Mouse (Mus musculus) lung, postnatal 36 days (tissue): ENCODE data around the gene Gpr155.

Experiments
- DNase-seq: peaks from one replicate; pipeline ENCODE4 v3.0.0; 2022; ENCODE audit warnings: mixed read lengths

Gene Gpr155

GRCm38 (mm10) chr2:73385641-73386355 lies 574 bp downstream of the Gpr155 start:
- peak; percentile 22 for DNase-seq

DNA sequence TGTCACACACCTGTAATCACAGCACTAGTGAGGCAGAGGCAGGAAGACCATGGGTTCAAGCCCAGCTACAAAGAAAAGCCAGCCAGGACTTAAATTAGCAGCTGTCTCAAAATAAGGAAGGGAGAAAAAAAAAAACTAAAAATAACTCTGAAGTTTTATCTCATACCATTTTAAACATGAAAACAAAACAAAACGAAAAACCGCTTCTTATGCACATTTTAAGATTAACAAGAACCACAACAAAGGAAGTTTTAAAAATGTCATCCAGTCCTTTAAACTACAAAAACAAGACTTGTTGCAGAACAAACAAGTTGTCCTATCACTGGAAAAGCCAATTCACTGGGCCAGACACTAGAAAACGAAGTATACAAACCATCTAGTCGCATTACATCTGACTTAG lies 1.2 kb downstream of the Gpr155 start:
- no peak for DNase-seq

- no peak for DNase-seq
Measured at GRCm38 (mm10) chr2:73380298-73380975, 5.9 kb downstream of the Gpr155 start.

DNA sequence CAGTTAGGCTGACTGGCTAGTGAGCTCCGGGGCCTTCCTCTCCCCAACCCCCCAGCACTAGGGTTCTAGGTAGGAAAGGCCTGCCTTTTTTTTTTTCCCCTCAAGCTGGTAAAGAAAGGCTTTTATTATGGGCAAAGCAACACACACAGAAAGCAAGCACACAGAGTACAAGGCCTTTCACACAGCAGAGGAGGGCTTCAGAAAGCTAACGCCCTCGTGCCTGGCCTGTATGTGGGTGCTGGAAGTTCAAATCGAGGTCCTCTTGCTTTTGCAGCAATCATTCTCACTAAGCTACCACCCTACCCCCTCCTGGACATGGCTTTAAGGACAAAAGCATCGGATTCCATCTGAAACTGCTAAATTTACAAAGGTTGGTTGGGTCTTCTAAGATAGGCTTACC lies 6.7 kb downstream of the Gpr155 start:
- DNase-seq = no peak

DNA sequence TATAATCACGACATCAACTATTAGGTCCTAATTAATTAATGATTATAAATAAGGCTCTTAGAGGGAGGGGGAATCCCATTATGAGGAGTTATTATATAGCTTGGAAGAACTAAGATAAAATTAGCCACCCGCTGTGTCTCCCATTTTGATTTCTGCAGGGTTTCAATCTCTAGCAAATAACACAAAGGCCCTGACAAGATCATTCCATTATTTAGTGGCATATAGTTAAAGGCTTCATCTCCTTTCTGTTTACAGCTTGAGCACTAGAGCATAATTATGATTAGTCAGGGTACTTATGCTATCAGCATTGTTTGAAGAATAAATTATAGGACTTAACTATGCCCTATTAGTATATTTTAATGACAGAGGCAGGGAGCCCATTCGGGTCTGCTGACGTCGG lies 8.0 kb downstream of the Gpr155 start:
- no peak for DNase-seq

GRCm38 (mm10) chr2:73371530-73372335 lies 14.6 kb downstream of the Gpr155 start:
- DNase-seq = peak; percentile 52

GRCm38 (mm10) chr2:73363448-73363847 lies 22.9 kb downstream of the Gpr155 start:
- no peak for DNase-seq

- DNase-seq = no peak
Measured at GRCm38 (mm10) chr2:73360536-73360935, 25.8 kb downstream of the Gpr155 start.

DNA sequence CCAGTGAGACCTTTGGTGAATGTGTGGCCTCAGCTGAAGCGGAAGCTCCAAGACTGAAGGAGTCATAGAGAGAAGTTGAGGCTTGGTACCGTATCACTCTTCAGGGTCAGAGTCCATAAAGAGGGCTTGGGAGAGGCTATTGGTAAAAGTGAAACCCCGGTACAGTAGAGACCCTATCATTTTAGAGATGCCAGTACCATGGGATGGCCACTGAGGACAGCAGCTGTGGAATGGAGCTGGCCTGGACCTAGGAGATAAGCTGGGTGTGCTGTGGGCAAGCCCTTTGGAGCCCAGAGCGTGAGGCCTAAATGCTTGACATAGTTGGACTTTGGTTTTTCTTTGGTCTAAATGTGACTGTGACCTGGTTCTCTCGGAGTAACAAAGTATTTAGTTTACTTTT lies 26.4 kb downstream of the Gpr155 start:
- DNase-seq = no peak

DNA sequence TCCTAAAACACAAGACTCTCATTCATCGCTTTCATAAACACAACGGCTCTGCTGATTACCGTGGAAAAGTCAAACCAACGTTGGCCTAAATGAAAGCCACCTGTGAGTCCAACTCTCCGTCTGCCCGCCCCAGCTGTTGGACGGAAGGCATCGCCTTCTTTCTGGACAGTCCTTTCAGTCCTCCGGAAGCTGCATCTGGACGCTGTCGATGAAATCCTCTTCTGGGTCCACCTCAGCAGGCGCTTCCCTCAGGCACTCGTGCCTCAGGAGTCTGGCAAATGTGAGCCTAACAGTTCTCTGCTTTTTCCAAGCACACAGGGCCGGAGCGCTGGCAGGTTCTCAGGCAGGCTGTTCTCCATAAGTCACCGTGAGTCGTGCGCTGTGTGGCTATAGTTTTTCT lies 29.4 kb downstream of the Gpr155 start:
- no peak for DNase-seq

DNA sequence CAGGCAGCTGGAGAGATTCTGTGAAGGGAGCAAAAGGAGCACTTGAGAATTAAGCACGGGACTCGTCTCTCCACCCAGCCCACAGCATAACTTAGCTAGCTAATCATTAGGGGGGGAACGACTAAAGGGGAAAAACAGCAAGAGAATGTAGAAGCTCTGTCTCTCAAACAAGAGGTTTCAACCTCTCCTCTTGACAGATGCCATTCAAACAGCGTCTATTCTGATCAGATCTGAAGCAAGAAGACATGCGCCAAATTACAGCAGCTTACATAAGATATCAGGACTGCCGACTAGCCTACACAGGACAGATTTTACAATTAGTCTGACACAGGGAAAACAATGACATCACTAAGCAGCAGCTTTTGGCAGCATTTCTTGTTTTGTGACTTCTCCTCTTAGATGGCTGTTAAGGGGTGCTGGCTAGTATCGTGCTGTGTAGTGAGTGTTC lies 34.4 kb downstream of the Gpr155 start:
- DNase-seq = peak; percentile 61

- peak; percentile 66 for DNase-seq
Measured at GRCm38 (mm10) chr2:73351496-73351895, 34.9 kb downstream of the Gpr155 start.

DNA sequence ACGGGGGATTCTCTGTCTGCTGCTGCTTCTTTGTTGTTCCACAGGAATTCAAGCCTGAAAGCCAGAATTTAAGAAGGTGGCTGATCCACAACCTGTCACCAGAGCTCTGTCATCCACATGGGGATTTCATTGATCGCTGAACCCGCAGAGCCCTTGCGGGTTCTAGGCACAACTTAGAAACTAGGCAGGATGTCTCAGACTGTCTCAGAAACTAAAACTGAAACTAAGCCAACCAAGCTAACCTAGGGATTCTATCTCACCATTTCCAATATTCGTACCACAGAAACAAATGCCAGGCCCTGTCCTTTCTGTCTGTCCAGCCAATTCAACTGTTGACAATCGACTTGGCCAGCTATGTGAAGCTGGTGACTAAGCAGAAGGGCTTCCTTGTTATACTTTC lies 38.2 kb downstream of the Gpr155 start:
- no peak for DNase-seq

GRCm38 (mm10) chr2:73347766-73348165 lies 38.6 kb downstream of the Gpr155 start:
- DNase-seq = no peak

DNA sequence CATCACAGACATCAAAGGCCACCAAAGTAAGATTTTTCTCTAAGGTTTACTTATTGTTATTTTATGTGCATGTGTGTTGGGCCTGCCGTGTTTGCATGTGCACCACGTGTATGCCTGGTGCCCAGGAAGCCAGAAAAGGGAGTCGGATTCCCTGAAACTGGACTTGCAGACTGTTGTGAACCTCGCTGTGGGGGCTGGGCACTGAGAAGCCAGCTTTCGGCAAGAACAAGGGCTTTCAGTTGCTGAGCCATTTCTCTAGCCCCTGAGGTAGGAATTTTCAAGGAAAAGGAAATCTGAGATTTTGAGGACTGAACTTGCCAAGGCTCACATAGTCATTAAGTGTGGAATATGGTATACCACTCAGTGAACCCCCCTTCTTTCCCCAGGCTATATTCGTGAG lies 39.2 kb downstream of the Gpr155 start:
- no peak for DNase-seq

DNA sequence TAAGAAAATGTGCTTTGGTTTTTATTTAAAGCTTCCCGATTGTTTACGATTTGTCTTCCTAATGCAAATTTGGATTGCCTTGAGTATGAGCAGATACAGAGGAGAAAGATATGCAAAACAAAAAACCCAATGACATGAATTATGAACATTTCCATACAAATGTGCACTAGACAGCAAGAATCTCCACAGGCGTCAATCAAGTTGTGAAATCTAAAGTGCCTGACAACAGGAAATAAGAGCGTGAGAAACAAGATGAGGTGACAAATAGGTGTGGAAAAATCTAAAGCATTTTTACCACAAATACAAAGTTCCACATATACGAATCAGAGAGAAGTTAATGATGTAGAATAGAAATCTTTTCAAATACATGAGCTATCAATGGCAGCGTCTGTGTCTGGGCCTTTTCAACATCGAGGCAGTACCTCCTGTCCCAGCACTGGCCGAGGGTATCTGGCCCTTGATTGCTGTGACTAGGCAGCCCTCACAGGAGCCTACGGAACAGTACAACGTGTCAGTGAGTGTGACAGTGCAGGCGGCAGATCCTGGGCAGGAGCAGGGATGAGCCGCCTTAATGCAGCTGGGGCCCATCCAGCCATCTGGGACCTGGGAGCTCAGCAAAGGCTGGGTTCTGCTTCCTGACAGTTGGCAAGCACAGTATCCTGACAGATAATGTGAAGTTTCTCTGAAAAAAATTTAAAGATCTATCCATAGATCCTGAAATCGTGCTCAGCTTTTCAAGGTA lies 39.9 kb downstream of the Gpr155 start:
- DNase-seq = no peak

DNA sequence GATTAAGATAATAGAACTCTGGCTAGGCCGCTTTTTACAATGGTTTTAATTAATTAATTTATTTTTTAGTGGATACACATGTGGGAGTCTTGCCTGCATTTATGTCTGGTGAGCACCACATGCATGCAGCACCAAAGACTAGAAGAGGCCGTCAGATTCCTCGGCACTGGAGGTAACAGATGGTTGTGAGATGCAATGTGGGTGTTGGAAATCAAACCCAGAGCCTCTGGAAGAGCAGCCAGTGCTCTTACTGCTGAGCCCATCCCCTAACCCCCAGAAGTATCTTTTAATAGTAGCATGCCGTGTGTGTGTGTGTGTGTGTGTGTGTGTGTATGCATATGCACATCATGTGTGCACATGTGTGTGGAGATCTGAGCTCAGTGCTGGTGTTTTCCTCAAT lies 41.2 kb downstream of the Gpr155 start:
- no peak for DNase-seq

- no peak for DNase-seq
Measured at GRCm38 (mm10) chr2:73343701-73344100, 42.7 kb downstream of the Gpr155 start.

- no peak for DNase-seq
Measured at GRCm38 (mm10) chr2:73338415-73338814, 48.0 kb downstream of the Gpr155 start.

DNA sequence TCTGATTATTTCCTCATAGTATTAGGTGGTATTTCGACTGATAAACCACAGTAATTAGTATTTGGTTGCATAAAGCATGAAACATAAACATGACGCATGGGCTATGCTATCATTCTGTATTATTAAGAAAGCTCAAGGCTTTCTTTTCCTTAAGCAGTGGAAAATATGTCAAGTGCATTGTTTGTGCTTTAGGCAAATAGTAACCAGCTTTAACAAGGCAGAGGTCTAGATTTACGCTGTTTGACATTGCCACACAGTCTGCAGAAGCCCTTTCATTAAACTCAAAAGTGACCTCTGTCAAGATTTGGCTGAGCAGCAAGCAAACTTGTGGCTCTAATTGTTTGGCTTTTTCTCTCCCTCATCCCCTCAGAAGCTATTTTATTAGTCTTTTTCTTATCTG lies 50.4 kb downstream of the Gpr155 start:
- no peak for DNase-seq

DNA sequence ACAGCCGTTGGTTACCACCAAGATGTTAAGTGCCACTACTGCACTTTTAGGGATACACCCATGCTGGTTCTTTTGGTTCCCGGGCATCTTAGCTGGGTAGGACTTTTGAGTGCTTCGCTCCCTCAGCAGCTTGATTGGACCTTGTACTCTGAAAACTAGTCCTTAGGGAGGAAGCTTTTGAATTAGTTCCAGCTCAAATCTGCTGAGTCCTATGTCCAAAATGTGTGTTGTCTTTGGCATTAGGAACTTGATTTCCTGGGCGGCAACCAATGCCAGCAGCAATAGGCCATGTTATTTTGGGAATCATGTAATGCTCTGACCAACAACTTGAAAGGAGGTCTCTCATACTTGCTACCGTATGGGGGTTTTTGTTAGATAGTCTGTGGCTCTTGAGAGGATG lies 60.5 kb downstream of the Gpr155 start:
- DNase-seq = no peak

- DNase-seq = no peak
Measured at GRCm38 (mm10) chr2:73322991-73323390, 63.4 kb downstream of the Gpr155 start.

DNA sequence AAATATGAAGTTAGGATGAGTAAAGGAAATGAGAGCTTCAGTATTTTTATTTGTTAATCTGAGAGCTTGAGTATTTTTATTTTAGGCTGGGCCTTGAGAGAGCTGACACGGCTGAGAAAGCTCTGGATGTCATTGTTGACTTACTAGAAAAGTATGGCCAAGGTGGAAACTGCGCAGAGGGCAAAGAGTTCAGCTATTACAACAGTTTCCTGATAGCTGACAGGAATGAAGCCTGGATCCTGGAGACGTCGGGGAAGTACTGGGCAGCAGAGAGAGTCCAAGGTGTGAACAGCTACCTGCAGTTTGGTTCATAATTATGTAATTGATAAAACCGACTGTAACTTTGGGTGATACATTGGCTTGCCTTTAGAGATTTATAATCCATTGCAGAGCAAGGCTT lies 67.2 kb downstream of the Gpr155 start:
- no peak for DNase-seq
